Mouse (Mus musculus): ENCODE measurements around the gene Gm2a. TPM values are rescaled to one million over a fixed set of nuclear protein-coding genes. Genes with fewer than 3 reads are reported as not detected.

The Gm2a gene
- polyA plus RNA-seq, 1 experiment: not detected

GRCm38 (mm10) chr11:55137646-55138045, 39.7 kb downstream of the Gm2a start:
- no peak for TF ChIP-seq GATA1 (IDR thresholded peaks at IDR 0.05; ENCODE audit: low read length)

GRCm38 (mm10) chr11:55141502-55141901, 43.6 kb downstream of the Gm2a start:
- no peak for TF ChIP-seq GATA1 (IDR thresholded peaks at IDR 0.05; ENCODE audit: low read length)

GRCm38 (mm10) chr11:55144011-55144410, 46.1 kb downstream of the Gm2a start:
- no peak for TF ChIP-seq GATA1 (IDR thresholded peaks at IDR 0.05; ENCODE audit: low read length)

GRCm38 (mm10) chr11:55146855-55147254, 48.9 kb downstream of the Gm2a start:
- no peak for TF ChIP-seq GATA1 (IDR thresholded peaks at IDR 0.05; ENCODE audit: low read length)

GRCm38 (mm10) chr11:55147423-55147822, 49.5 kb downstream of the Gm2a start:
- no peak for TF ChIP-seq GATA1 (IDR thresholded peaks at IDR 0.05; ENCODE audit: low read length)

- no peak for TF ChIP-seq GATA1 (IDR thresholded peaks at IDR 0.05; ENCODE audit: low read length)
Measured at GRCm38 (mm10) chr11:55148461-55148860, 50.5 kb downstream of the Gm2a start.

GRCm38 (mm10) chr11:55151608-55152007, 53.7 kb downstream of the Gm2a start, which contains the start of gene Slc36a3:
Slc36a3 (minus strand) TSS chr11:55151708.
- no peak for TF ChIP-seq GATA1 (IDR thresholded peaks at IDR 0.05; ENCODE audit: low read length)

GRCm38 (mm10) chr11:55154398-55155069, 56.6 kb downstream of the Gm2a start:
- no peak for TF ChIP-seq GATA1 (IDR thresholded peaks at IDR 0.05; ENCODE audit: low read length)

GRCm38 (mm10) chr11:55155070-55155421, 57.1 kb downstream of the Gm2a start:
- no peak for TF ChIP-seq GATA1 (IDR thresholded peaks at IDR 0.05; ENCODE audit: low read length)

- no peak for TF ChIP-seq GATA1 (IDR thresholded peaks at IDR 0.05; ENCODE audit: low read length)
Measured at GRCm38 (mm10) chr11:55158785-55159359, 61.0 kb downstream of the Gm2a start.

Other genes with a start within 250 kb of the Gm2a start
- gene Lyrm7, start 237.2 kb upstream of the Gm2a start, polyA plus RNA-seq (2012): 0.10 and 0.30 TPM in 2 replicates
- gene Hint1, start 231.7 kb upstream of the Gm2a start, polyA plus RNA-seq (2012): 1,096 and 1,499 TPM in 2 replicates
- gene Gpx3, start 195.7 kb upstream of the Gm2a start, polyA plus RNA-seq (2012): not detected in 2 replicates
- 28.6 and 29.7 TPM in 2 replicates for gene Tnip1, start 135.2 kb upstream of the Gm2a start, polyA plus RNA-seq (2012)
- gene Anxa6, start 64.7 kb upstream of the Gm2a start, polyA plus RNA-seq (2012): 0.04 TPM in 1 of 2 replicates, not detected in the other
- gene Ccdc69, start 20.0 kb upstream of the Gm2a start, polyA plus RNA-seq (2012): not detected in 2 replicates
- gene Slc36a3, start 53.6 kb downstream of the Gm2a start, polyA plus RNA-seq (2012): not detected in 2 replicates
- not detected in 2 replicates for gene Slc36a2, start 87.0 kb downstream of the Gm2a start, polyA plus RNA-seq (2012)
- 6.6 and 8.6 TPM in 2 replicates for gene Slc36a1, start 106.2 kb downstream of the Gm2a start, polyA plus RNA-seq (2012)
- gene Fat2, start 238.4 kb downstream of the Gm2a start, polyA plus RNA-seq (2012): not detected in 2 replicates

All from G1E-ER4 (cell line).